Mouse (Mus musculus): ENCODE data around the gene Ifrd2.
"Not testable (repeated sequence)": the region's sequence is repeated elsewhere in the genome, so short reads cannot be mapped to it uniquely, and the experiment has no call there.

The Ifrd2 gene

GRCm38 (mm10) chr9:107551890-107552355 lies 35.5 kb upstream of the Ifrd2 start:
- no peak for DNase-seq (ENCODE audit: extremely low spot score, low spot score)

DNA sequence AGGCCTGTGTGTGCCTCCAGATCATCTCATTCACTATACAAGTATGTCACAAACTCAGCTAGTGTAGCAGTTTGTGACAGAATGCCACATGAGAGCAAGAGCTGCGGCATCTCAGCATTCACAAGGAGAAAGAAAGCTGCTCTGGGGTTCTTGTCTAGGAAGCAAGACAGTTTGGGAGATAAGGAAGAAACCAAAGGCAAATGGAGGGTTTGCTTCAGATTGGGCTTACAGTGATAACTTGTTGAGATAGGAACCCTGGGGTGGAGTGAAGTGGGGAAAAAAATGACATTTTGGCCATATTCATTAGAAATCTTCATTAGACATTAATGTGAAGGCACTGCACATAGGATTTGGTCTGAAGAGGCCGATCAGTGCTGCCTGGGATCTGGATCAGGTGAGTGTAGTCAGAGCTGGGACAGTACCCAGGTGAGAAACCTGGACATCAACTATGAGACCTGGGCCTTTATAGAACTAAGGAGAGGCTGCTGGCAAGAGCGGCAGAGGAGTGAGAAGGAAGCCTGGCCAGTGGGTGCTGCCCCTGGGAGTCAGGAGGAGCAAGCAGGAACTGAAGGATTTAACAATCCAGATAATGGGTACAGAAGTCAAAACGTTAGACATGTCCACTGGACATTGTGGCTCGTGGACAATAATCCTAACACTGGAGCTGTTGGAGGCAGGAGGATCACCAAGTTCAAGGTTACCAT lies 34.6 kb upstream of the Ifrd2 start:
- no peak for DNase-seq (ENCODE audit: extremely low spot score, low spot score)

- no peak for DNase-seq (ENCODE audit: extremely low spot score, low spot score)
Measured at GRCm38 (mm10) chr9:107553541-107554318, 33.7 kb upstream of the Ifrd2 start.

- DNase-seq (ENCODE audit: extremely low spot score, low spot score), result peak; percentile 94
Measured at GRCm38 (mm10) chr9:107554319-107554825, 33.1 kb upstream of the Ifrd2 start.

- no peak for DNase-seq (ENCODE audit: extremely low spot score, low spot score)
Measured at GRCm38 (mm10) chr9:107555031-107555457, 32.4 kb upstream of the Ifrd2 start.

- DNase-seq (ENCODE audit: extremely low spot score, low spot score), result no peak
Measured at GRCm38 (mm10) chr9:107555701-107556100, 31.7 kb upstream of the Ifrd2 start.

GRCm38 (mm10) chr9:107556346-107556745 lies 31.1 kb upstream of the Ifrd2 start:
- DNase-seq (ENCODE audit: extremely low spot score, low spot score), result no peak

- DNase-seq (ENCODE audit: extremely low spot score, low spot score), result peak; percentile 94
Measured at GRCm38 (mm10) chr9:107563029-107563581, 24.3 kb upstream of the Ifrd2 start, which contains the start of gene Tusc2. Gene Tusc2, plus strand, starts transcription at chr9:107563255.

DNA sequence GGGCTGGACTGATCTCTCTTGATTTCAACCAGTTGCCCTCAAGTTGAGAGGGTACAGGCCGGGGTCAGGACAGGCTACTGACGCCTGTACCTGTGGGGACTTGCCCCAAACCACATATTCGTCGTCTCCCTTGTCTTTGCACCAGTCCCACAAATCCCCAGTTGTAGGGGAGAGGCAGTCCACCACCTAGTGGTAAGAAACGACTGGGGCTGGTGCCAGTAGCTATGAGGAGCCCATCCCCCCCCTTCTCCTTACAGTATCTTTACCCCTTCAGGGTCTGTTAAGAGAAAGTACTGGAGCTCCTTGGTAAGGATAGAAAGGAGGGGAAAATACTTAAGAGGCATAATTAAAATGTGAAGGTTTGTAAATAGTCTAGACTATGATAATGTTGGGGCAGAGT lies 21.9 kb upstream of the Ifrd2 start:
- DNase-seq (ENCODE audit: extremely low spot score, low spot score), result not testable (repeated sequence)

DNA sequence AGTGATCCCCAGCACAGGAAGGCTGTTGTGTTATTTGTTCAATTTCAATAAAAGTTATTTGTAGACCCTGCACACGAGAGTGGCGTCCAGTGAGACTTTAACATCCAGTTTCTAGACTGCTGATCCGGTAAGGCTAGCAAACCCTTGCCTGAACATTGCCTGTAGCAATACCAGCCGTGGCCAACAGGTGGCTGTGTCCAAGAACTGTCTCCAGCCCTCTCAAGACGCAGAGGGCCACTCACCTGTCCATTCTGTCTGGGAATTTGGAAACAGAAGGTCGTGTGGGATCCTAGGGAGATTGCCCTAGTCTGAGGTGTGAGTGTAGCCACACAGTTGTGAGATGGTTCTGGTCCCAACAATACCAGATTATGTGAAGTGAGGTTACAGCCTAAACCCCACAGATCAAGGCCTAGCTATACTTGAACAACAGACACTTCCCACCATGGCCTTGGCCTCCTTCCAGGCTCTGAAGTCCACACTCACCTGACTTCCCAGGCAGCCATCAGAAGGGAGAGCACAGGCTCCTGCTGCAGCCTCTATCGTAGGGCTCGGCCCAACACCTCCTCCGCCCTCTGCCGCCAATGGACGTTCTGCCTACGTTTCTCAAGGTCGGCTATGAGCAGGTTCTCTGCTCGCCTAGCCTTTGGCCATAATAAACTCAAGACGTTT lies 21.3 kb upstream of the Ifrd2 start:
- peak; percentile 86 for DNase-seq (ENCODE audit: extremely low spot score, low spot score)

DNA sequence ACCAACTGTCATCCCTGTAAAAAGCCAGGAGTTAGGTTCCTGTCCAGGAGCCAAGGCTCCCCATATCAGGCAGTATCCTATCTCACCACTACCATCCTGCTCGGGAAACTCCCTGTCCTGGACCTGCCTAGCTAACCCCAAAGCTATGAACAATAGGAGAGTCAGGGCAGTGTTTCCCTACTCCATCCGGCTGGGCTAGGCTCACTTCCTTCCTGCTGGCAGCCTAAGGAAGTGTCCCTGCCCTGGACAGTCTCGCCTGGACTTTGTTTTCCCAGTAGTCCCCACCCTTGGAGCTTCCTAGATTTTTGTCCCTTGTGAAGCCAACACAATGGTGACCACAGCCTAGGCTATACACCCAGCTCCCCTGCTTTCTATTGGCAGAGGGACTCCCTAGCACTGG lies 20.6 kb upstream of the Ifrd2 start:
- DNase-seq (ENCODE audit: extremely low spot score, low spot score), result no peak

- DNase-seq (ENCODE audit: extremely low spot score, low spot score), result no peak
Measured at GRCm38 (mm10) chr9:107567702-107568319, 19.6 kb upstream of the Ifrd2 start, which contains the start of gene Hyal2. Gene Hyal2, plus strand, starts transcription at chr9:107567945.

- peak; percentile 91 for DNase-seq (ENCODE audit: extremely low spot score, low spot score)
Measured at GRCm38 (mm10) chr9:107568331-107569261, 18.8 kb upstream of the Ifrd2 start.

- DNase-seq (ENCODE audit: extremely low spot score, low spot score), result no peak
Measured at GRCm38 (mm10) chr9:107569270-107569669, 18.2 kb upstream of the Ifrd2 start.

DNA sequence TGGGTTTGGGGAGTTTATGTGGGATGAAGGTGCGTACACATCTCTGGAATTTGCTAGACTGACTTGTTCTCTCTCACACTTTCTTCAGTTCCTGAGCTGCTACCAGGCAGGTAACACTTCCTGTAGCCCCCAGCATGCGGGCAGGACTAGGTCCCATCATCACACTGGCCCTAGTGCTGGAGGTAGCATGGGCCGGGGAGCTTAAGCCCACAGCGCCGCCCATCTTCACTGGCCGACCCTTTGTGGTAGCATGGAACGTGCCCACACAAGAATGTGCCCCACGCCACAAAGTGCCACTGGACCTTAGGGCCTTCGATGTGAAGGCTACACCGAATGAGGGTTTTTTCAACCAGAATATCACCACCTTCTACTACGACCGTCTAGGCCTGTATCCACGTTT lies 17.4 kb upstream of the Ifrd2 start:
- DNase-seq (ENCODE audit: extremely low spot score, low spot score), result no peak

GRCm38 (mm10) chr9:107570845-107571244 lies 16.6 kb upstream of the Ifrd2 start:
- no peak for DNase-seq (ENCODE audit: extremely low spot score, low spot score)

DNA sequence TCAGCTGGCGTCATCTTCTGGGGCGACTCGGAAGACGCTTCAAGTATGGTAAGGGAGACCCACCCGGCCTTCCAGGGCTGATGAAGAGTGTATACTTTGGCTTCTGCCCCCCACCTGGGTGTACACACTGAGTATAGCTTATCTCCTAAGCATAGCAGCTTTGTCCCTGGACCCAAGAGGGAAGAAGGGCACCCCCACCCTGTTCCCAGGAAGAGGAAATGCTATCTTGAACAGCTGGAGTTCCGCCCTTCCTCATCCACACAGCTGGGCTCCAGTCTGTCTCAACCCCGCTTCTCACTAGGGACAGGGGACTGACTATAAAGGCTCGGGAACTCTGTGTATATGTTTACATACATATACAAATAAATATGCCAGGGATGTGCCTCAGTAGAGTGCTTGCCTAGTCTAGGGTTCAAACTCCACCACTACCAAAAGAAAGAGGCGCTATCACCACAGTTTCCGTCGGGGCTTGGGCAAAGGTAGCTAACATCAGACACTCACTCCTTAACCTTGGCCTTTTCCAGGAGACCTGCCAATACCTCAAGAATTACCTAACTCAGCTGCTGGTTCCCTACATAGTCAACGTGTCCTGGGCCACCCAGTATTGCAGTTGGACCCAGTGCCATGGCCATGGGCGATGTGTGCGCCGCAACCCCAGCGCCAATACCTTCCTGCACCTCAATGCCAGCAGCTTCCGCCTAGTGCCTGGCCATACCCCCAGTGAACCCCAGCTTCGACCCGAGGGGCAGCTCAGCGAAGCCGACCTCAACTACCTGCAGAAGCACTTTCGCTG lies 15.7 kb upstream of the Ifrd2 start:
- DNase-seq (ENCODE audit: extremely low spot score, low spot score), result no peak

DNA sequence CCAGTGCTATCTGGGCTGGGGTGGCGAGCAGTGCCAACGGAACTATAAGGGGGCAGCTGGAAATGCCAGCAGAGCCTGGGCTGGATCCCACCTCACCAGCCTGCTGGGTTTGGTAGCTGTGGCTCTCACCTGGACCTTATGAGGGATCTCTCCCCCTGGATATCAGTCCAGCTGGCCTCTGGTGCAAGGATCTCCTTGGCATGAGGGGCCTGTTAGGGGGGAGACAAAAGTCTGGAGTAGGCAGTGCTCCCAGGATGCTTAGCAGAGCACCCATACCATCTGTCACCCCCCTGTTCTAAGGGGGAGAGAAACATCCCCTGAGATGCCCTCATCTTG lies 15.1 kb upstream of the Ifrd2 start:
- DNase-seq (ENCODE audit: extremely low spot score, low spot score), result no peak

- not testable (repeated sequence) for DNase-seq (ENCODE audit: extremely low spot score, low spot score)
Measured at GRCm38 (mm10) chr9:107573774-107574173, 13.7 kb upstream of the Ifrd2 start.
